Mouse (Mus musculus): ENCODE measurements at regions not wholly inside any gene's neighbourhood (a gene's known extent, or its start where the extent isn't known, plus 50 kb on each side); places are given as distances from the start of the nearest gene placed in this dataset.

DNA sequence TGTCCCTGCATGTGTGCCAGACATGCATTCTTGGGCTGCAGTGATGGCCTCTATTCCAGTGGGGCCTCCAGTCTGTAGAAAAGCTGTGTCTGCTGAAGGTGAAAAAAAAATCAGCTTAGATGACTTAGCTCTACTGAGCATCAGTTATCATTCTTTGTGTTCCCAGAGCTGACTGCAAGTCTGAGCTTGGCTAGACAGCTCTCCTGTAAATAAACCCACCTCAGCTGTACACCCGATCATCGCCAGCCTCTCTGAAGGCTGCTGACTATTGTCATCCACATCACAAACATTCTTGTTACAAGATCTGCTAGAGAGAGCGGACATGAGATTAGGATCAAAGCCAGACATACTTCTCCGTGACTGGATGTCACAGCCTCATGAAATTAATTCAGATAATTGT is 504.2 kb downstream of the Dcdc2c start:
- no peaks in the 10 kb centered on the region for H3K27me3 ChIP-seq (replicated peaks)
- ATAC-seq, result no peak
- no peaks in the 10 kb centered on the region for H3K36me3 ChIP-seq
- WGBS, result 52% methylated on average over 4 of the region's 4 CpGs
- no peak overlapping the region for H3K27ac ChIP-seq
- no peaks in the 10 kb centered on the region for H3K4me1 ChIP-seq (replicated peaks)
- H3K9me3 ChIP-seq, result no peaks in the 10 kb centered on the region
- no peak overlapping the region for H3K4me3 ChIP-seq (replicated peaks)
- H3K4me2 ChIP-seq (replicated peaks), result no peak overlapping the region
- H3K9ac ChIP-seq, result no peak overlapping the region

DNA sequence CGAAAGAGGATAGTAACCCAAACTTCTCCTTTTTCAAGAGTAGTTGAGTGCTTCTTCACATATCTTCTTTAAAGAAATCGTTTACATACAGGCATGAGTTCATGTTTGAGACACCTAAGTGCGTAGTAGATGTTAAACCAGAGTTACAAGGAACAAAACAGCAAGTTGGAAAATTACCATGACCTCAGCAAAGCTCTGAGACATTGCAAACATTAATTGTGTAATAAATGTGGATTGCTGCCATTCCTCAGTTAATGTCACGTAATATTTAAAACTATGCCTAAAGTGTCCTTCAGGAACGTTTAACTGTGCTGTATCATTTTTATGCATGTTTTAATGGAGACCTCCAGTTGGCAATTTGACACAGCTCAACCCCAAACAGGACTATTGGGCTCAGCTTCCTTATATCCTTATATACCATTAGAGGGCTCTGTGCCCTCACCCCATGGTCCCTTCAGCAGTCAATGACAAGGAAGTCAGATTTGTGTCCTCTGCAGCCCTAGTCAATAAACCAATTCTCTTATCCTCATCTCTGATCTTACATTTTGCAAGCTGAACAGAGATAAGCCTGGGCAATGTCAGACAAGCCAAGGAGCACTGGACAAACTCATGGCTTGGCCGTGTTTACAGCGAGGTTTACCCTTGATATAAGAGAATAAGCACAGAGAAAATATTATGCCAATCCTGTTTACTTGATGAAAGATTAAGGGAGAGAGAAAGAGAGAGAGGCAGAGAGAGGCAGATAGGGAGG is 513.9 kb downstream of the Dcdc2c start:
- Histone ChIP-seq H3K4me1 (replicated peaks) (no peaks in the 10 kb centered on the region), H3K9me3 (no peaks in the 10 kb centered on the region), H3K27me3 (replicated peaks) (no peaks in the 10 kb centered on the region), H3K27ac (no peak overlapping the region), H3K4me2 (replicated peaks) (no peak overlapping the region), H3K4me3 (replicated peaks) (no peak overlapping the region), H3K36me3 (no peaks in the 10 kb centered on the region), H3K9ac (no peak overlapping the region)
- 58% methylated on average over 7 of the region's 7 CpGs for WGBS
- no peak for ATAC-seq

- Histone ChIP-seq H3K9me3 (no peaks in the 10 kb centered on the region), H3K9ac (no peak overlapping the region), H3K4me1 (replicated peaks) (no peaks in the 10 kb centered on the region), H3K4me3 (replicated peaks) (no peak overlapping the region), H3K4me2 (replicated peaks) (no peak overlapping the region), H3K27me3 (replicated peaks) (no peaks in the 10 kb centered on the region), H3K36me3 (no peaks in the 10 kb centered on the region), H3K27ac (no peak overlapping the region)
- WGBS, result 78% methylated on average over 2 of the region's 2 CpGs
- no peak for ATAC-seq
Observed at GRCm38 (mm10) chr12:27999170-27999569, 553.0 kb downstream of the Dcdc2c start.

DNA sequence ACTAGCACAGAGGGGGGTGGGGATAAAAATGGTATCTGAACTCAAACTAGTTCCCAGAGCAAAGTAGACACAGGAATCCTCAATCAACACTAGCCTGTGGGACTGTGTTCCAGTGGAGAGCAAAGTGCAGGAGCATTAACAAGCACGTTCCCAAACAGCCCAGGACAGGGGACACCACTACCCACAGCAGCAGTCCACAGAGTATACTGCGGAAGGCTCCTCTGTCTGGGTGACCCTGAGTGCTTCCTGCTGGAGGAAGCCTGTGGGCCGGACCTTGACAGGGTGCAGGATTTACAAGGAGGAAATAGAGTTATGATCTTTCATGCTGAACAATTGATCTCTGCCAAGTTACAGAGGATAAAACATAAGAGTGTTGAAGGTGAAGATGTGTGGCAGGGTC is 560.0 kb downstream of the Dcdc2c start:
- WGBS, result 55% methylated on average over 3 of the region's 3 CpGs
- no peaks in the 10 kb centered on the region for H3K9me3 ChIP-seq
- no peak for ATAC-seq

DNA sequence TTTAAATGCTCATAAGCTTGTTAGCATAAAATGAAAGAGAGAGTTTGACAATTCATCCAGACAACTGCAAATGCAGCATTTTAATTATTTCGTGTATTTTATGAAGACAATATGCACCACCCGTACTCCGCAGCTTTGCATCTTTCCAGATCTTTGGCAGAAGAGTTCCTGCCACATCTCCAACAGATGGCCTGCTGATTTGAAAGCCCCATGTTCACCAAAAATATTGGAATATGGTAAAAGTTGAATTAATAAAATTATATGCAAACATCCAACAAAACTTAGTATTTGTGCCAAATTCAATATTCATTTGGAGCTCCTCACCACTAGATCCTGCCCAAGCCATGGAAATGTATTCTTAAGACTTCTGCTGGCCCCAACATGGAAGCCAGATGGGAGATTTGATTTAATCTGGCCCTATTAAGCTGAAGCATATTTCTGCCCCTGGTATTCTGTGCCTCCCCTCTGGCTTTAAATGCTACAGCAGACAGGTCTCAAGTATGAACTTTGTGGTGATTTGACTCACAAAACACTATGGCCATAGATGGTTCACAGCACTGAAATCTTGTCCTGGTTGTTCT is 567.8 kb downstream of the Dcdc2c start:
- Histone ChIP-seq H3K9me3 (no peaks in the 10 kb centered on the region), H3K4me2 (replicated peaks) (no peak overlapping the region), H3K4me1 (replicated peaks) (no peaks in the 10 kb centered on the region), H3K9ac (no peak overlapping the region), H3K27me3 (replicated peaks) (no peaks in the 10 kb centered on the region), H3K4me3 (replicated peaks) (no peak overlapping the region), H3K27ac (no peak overlapping the region), H3K36me3 (no peaks in the 10 kb centered on the region)
- 82% methylated on average over 3 of the region's 3 CpGs for WGBS
- ATAC-seq, result no peak

More for the DNA sequence above, 560.0 kb downstream of the Dcdc2c start:
- Histone ChIP-seq H3K36me3 (no peaks in the 10 kb centered on the region), H3K4me3 (replicated peaks) (no peak overlapping the region), H3K4me2 (replicated peaks) (no peak overlapping the region), H3K27ac (no peak overlapping the region), H3K4me1 (replicated peaks) (no peaks in the 10 kb centered on the region), H3K27me3 (replicated peaks) (no peaks in the 10 kb centered on the region), H3K9ac (no peak overlapping the region)

DNA sequence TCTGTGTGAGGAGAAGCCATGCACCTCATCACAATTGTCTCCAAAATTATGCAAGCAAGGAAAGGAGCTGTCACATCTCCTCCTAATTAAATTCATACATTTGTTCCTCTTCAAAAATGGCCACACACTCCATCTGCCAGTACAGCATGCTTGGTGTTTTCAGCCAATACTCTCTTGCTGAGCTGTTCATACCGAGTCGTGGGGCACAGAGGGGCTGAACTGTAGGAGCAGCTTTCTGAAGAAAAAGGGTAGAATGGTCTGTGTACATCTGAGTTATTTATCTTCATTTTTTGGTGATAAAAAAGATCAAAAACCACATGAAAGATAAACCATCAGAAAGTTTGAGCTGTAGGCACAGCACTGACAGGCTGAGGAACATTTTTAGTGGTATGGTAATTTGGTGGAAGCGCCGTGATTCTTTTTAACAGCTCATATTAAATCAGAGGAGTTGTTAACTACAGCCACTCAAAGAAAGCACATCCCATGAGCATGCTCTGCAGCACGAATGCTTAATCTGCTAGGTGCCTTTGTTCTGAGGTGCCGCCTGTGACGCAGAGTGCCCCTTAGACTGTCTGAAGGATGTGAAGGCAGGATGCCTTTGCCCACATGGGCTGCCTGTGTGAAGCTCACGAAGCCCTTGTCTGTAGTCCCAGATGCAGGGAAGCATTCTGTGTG is 573.8 kb downstream of the Dcdc2c start:
- no peak for ATAC-seq
- no peaks in the 10 kb centered on the region for H3K9me3 ChIP-seq
- H3K27me3 ChIP-seq (replicated peaks), result no peaks in the 10 kb centered on the region
- no peak overlapping the region for H3K9ac ChIP-seq
- no peak overlapping the region for H3K4me3 ChIP-seq (replicated peaks)
- H3K27ac ChIP-seq, result peak overlapping the region; percentile 7; the same call in 1 of the 2 replicates
- H3K36me3 ChIP-seq, result no peaks in the 10 kb centered on the region
- WGBS, result 50% methylated on average over 8 of the region's 8 CpGs
- H3K4me1 ChIP-seq (replicated peaks), result no peaks in the 10 kb centered on the region
- H3K4me2 ChIP-seq (replicated peaks), result no peak overlapping the region

DNA sequence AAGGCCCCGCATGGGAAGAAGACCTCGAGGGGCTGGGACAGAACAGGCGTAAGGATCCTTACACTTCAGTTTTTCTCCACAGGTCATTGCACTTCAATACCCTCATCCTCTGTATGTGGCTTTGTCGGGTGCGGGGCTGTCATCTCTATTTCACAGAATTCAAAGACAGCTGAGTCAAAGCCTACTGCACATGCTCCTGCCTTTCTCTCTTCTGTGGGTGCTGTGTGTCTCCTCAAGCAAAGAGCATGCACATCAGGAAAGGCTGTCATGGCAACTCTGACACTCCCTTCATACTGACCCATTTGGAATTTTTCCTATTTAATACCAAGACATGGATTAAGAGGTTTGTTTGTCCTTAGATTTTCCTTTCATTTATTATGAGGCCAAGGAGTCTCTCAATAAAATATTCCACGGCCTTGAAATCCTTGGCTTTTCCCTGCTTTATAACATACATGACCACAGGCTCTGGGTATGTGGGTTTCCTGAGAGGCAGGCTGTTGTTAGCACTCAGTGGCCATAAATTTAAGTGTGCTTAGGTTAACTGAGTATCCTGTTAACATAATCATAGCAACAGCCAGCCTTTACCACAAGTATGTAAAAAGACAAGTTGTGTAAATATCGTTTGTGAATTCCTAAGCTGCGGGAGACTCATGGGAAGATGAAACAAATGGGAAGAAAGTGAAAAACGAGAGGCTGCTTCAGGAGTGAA is 574.5 kb downstream of the Dcdc2c start:
- Histone ChIP-seq H3K36me3 (no peaks in the 10 kb centered on the region), H3K4me1 (replicated peaks) (no peaks in the 10 kb centered on the region), H3K9me3 (no peaks in the 10 kb centered on the region), H3K4me3 (replicated peaks) (no peak overlapping the region), H3K27ac (0 out of 2 replicates have a peak overlapping the region, but pooled peaks have one; percentile 7), H3K9ac (no peak overlapping the region), H3K4me2 (replicated peaks) (no peak overlapping the region), H3K27me3 (replicated peaks) (no peaks in the 10 kb centered on the region)
- ATAC-seq, result no peak
- WGBS, result 55% methylated on average over 9 of the region's 9 CpGs

DNA sequence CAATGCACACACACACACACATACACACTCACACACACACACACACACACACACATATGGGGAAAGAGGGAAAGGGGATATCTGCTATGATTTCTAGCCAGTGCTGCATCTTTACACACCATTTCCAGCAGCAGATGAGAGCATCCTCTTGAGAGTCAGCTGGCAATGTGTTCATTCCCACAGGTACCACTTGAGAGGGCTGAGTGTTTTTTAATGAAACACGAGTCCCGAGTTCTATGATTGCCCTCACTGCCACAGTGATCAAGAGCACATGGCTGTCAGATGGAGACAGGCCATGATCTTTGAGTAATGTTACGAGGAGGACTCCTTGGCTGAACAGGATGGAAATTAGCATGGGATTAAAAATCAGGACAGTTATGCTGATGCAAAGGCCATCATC is 589.3 kb downstream of the Dcdc2c start:
- H3K36me3 ChIP-seq, result no peaks in the 10 kb centered on the region
- WGBS, result 79% methylated on average over 3 of the region's 3 CpGs
- no peaks in the 10 kb centered on the region for H3K9me3 ChIP-seq
- H3K4me2 ChIP-seq (replicated peaks), result no peak overlapping the region
- no peak overlapping the region for H3K27ac ChIP-seq
- no peak overlapping the region for H3K9ac ChIP-seq
- no peak for ATAC-seq
- H3K4me1 ChIP-seq (replicated peaks), result no peaks in the 10 kb centered on the region
- H3K27me3 ChIP-seq (replicated peaks), result no peaks in the 10 kb centered on the region
- no peak overlapping the region for H3K4me3 ChIP-seq (replicated peaks)

DNA sequence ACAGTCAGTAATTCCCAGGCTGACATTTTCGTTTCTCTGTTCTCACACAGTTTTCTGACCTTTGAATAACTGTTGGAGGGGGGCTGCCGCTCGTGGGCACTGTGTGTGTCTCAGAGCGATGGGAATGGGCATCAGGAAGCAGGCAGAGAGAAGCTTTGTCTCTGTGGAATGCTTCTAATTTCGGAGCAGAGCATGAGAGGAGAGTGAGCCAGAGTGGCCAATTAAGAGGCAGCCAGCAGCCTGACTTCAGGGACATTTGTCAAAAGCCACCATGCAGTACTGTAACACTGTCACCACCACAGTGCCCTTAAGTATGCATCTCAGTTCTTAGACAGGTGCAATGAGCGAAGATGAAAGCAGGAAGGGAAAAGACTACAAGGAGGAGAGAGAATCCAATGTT is 592.1 kb downstream of the Dcdc2c start:
- H3K27ac ChIP-seq, result no peak overlapping the region
- 25% methylated on average over 6 of the region's 6 CpGs for WGBS
- H3K4me2 ChIP-seq (replicated peaks), result no peak overlapping the region
- H3K4me3 ChIP-seq (replicated peaks), result no peak overlapping the region
- ATAC-seq, result no peak; the same call in 1 of the 2 replicates
- no peak overlapping the region for H3K9ac ChIP-seq
- no peaks in the 10 kb centered on the region for H3K27me3 ChIP-seq (replicated peaks)
- H3K36me3 ChIP-seq, result no peaks in the 10 kb centered on the region
- H3K9me3 ChIP-seq, result no peaks in the 10 kb centered on the region
- no peaks in the 10 kb centered on the region for H3K4me1 ChIP-seq (replicated peaks)

DNA sequence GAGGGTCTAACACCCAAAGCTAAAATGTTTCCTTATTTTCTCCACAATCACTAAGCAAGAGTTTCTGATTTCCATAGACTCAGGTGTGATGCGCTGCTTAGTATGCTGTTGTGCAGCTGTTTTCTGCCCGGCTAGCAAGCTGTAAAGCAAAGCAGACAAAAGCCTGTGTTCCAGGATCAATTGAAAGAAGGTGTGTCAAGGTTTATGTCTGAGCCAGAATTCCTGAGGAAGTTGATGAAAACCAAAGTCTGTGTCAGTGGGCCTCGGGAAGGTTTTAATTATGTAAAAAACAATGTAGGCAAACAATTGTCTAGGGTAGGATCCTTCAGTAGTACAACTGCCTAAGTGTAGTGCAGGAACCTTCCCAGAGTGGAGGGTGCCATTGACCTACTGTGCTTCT is 604.6 kb downstream of the Dcdc2c start:
- H3K4me2 ChIP-seq (replicated peaks), result no peak overlapping the region
- H3K27me3 ChIP-seq (replicated peaks), result no peaks in the 10 kb centered on the region
- H3K4me1 ChIP-seq (replicated peaks), result no peaks in the 10 kb centered on the region
- no peaks in the 10 kb centered on the region for H3K9me3 ChIP-seq
- no peak overlapping the region for H3K4me3 ChIP-seq (replicated peaks)
- no peak overlapping the region for H3K9ac ChIP-seq
- no peaks in the 10 kb centered on the region for H3K36me3 ChIP-seq
- no peak overlapping the region for H3K27ac ChIP-seq
- 42% methylated on average over 3 of the region's 3 CpGs for WGBS
- no peak for ATAC-seq

GRCm38 (mm10) chr12:27946866-27947459 is 604.6 kb upstream of the Sox11 start:
- Histone ChIP-seq H3K27me3 (replicated peaks) (no peaks in the 10 kb centered on the region), H3K9me3 (no peaks in the 10 kb centered on the region), H3K9ac (no peak overlapping the region), H3K4me1 (replicated peaks) (no peaks in the 10 kb centered on the region), H3K27ac (no peak overlapping the region), H3K36me3 (no peaks in the 10 kb centered on the region), H3K4me2 (replicated peaks) (no peak overlapping the region), H3K4me3 (replicated peaks) (no peak overlapping the region)
- no peak for ATAC-seq
- WGBS, result 39% methylated on average over 7 of the region's 7 CpGs

GRCm38 (mm10) chr12:27945411-27945810 is 603.0 kb upstream of the Sox11 start:
- no peaks in the 10 kb centered on the region for H3K4me1 ChIP-seq (replicated peaks)
- no peak overlapping the region for H3K4me2 ChIP-seq (replicated peaks)
- ATAC-seq, result 0 out of 2 replicates have a peak, but pooled peaks have one; percentile 28
- no peaks in the 10 kb centered on the region for H3K27me3 ChIP-seq (replicated peaks)
- 40% methylated on average over 2 of the region's 2 CpGs for WGBS
- no peaks in the 10 kb centered on the region for H3K36me3 ChIP-seq
- no peaks in the 10 kb centered on the region for H3K9me3 ChIP-seq
- H3K9ac ChIP-seq, result no peak overlapping the region
- no peak overlapping the region for H3K27ac ChIP-seq
- no peak overlapping the region for H3K4me3 ChIP-seq (replicated peaks)

All from intestine, embryonic 15.5 days (tissue).